Mouse (Mus musculus): ENCODE results near the gene Shisal1.

DNA sequence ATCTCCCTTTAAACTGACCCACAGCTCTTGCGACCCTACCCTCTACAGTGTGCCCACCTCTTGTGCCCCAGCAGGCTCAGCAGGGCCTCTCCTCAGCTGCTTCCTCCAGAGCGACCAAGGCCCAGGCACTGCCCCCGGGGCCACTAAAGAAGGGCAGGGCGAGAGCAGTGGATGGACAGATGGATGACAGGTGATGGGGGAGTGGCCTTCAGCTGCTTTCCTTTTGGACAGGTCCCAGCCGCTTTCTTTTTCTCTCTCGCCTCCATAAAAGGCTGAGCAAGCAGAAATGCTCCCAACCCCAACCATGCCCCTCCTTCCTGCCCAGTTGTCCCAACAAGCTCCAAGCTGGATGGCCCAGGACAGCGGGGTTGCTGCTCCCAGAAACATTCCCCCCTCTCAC lies 2.7 kb downstream of the Shisal1 start:
- TF ChIP-seq FLI1 (IDR thresholded peaks at IDR 0.05; ENCODE audit: low read length) (no peak), GATA1 (IDR thresholded peaks at IDR 0.05; ENCODE audit: borderline replicate concordance, low read length) (no peak)

Data from megakaryocyte, embryonic 14.5 days (primary cell).